Mouse (Mus musculus) embryonic facial prominence, embryonic 10.5 days (tissue): ENCODE data around the gene Adamts18. TPM values are rescaled to one million over a fixed set of nuclear protein-coding genes. Genes with fewer than 3 reads are reported as not detected.

ENCODE experiments used
- DNase-seq: peaks from one replicate; pipeline ENCODE4 v3.0.0-alpha.2; 2017; ENCODE audit warnings: low spot score
- H3K27ac ChIP-seq: fragments of 300-500 bp; sonication (generic); replicated peaks from 2 replicates; pipeline ENCODE4 v1.5.1; 2016; ENCODE audit warnings: mild to moderate bottlenecking
- H3K27me3 ChIP-seq: fragments of 300-500 bp; sonication (generic); replicated peaks from 2 replicates; pipeline ENCODE4 v1.6.1; 2016; ENCODE audit warnings: low read depth, mild to moderate bottlenecking; ENCODE audit not compliant: poor library complexity, severe bottlenecking
- H3K36me3 ChIP-seq: fragments of 300-500 bp; sonication (generic); replicated peaks from 2 replicates; pipeline ENCODE4 v1.6.1; 2016; ENCODE audit warnings: mild to moderate bottlenecking, moderate library complexity
- H3K4me1 ChIP-seq: fragments of 300-500 bp; sonication (generic); 2 replicates; pipeline ENCODE4 v1.6.1; 2016
- H3K4me3 ChIP-seq: fragments of 300-500 bp; sonication (generic); 2 replicates; pipeline ENCODE4 v1.5.1; 2016; ENCODE audit warnings: mild to moderate bottlenecking, moderate library complexity
- H3K9me3 ChIP-seq: fragments of 300-500 bp; sonication (generic); 2 replicates; pipeline ENCODE4 v1.6.1; 2016; ENCODE audit warnings: mild to moderate bottlenecking
- WGBS: fragments of 180-500 bp; shearing (Covaris S2); methylation state at CpG from one replicate; pipeline ENCODE4 v1.1.7; 2016; 5-methylcytosine and 5-hydroxymethylcytosine counted together
- polyA plus RNA-seq: library from polyadenylated mRNA; unstranded; fragments of >200 nt; fragmentation: Nextera tagmentation; extraction: Ambion mirVana; gene quantifications from 2 replicates; pipeline ENCODE4 v1.2.1, GENCODE M21; 2016

Gene Adamts18
- polyA plus RNA-seq, 1 experiment from 2014 or later: 4.6 TPM

DNA sequence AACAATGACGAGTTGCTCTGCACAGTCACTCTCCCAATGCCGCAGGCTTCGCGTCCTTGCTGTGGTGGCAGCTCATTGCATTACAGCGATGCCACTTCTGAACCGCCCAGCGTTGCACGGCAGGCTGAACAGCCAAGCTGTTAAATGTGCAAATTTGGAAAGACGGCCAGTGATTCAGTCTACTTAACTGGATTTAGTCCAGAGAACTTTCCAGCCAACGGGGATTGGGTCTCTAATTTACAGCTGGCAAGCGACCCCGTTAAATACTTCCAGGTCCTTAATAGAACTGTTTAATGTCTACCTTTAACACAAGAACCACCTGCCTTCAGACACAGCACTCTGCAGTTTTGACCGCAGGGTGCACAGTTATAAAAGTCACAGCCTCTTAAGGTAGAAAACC is 127.1 kb downstream of the Adamts18 start:
- Histone ChIP-seq H3K4me3 (no peak overlapping the region), H3K27me3 (no peaks in the 10 kb centered on the region), H3K9me3 (no peaks in the 10 kb centered on the region), H3K36me3 (no peaks in the 10 kb centered on the region), H3K27ac (no peak overlapping the region), H3K4me1 (peaks cover 19% of the 10 kb centered on the region)
- no peak for DNase-seq
- 90% methylated on average over 13 of the region's 13 CpGs for WGBS

DNA sequence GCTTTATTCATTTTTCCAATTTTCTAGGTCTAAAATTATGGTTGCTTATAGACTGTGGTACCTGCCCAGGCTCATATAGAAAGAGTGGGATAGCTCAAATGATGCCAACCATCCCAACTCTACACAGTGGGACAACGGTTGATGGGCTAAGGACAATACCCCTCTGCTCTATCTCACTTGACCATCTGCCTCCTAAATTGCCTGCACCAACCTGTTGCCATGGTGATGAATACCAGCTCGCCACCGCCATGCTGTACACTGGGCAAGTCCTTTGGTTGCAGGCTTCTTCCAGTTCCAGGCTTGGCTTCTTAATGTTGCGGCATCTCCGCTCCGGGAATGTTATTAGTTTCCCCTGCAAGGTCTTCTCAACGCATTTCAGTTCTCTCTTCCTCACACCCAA is 143.6 kb downstream of the Adamts18 start:
- Histone ChIP-seq H3K36me3 (no peaks in the 10 kb centered on the region), H3K9me3 (no peaks in the 10 kb centered on the region), H3K27me3 (no peaks in the 10 kb centered on the region), H3K4me3 (no peak overlapping the region), H3K27ac (no peak overlapping the region), H3K4me1 (peaks cover 6% of the 10 kb centered on the region; the same call in 1 of the 2 replicates)
- WGBS: 77% methylated on average over 7 of the region's 7 CpGs
- DNase-seq: no peak

DNA sequence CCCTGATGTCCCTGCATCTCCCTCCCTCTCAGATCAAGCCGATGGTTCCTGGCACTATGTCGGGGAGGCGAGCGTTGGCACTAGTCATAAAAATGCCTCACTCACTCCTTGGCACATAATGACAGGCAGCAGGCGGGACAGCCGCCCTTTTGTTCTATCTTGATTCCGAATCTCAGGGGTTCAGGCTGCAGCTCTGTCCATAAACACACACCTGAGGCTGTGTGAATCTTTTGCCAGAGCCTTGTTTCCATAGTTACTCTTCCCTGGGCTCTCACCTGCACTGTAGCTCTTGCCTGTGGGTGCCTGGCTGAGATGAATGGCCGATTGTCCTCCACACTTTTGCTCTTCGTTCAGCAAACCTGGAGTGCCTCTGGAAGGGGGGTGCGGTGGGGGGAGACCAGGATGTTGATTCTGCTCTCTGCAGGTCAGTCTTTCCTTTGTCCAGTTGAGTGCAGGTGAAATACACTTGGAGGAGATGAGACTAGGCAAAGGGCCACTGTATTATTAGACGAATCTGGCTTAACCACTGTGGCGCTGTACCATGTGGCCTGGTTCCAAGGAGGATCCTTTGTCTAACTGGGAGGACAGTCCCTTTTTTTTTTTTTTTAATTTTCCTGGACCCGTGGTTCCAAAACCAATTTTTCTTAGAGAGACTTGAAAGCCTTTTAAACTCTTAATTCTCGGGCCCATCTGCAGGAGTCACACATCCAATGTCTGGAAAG is 156.8 kb downstream of the Adamts18 start:
- no peaks in the 10 kb centered on the region for H3K36me3 ChIP-seq
- H3K27me3 ChIP-seq: no peaks in the 10 kb centered on the region
- H3K27ac ChIP-seq: no peak overlapping the region
- H3K4me3 ChIP-seq: no peak overlapping the region
- H3K4me1 ChIP-seq: 0 out of 2 replicates have a peak, but pooled peaks cover 4% of the 10 kb centered on the region
- DNase-seq: no peak
- no peaks in the 10 kb centered on the region for H3K9me3 ChIP-seq
- 77% methylated on average over 14 of the region's 14 CpGs for WGBS

DNA sequence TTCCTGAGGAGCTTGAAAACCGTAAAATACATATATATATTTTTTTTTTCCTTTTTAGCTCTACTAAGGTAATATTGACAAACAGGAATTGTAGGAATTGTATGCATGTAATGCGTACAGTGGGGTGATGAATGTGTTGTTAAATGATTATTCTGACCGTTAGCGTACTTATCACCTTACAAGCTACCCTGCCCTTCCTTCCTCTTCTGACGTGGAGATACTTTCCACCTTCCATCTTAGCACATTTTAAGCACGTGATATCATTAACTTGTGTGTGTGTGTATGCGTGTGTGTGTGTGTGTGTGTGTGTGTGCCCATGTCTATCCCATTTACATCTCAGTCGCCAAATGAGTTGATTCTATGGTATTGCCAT is 160.0 kb downstream of the Adamts18 start:
- H3K36me3 ChIP-seq: no peaks in the 10 kb centered on the region
- no peaks in the 10 kb centered on the region for H3K27me3 ChIP-seq
- no peak overlapping the region for H3K27ac ChIP-seq
- no peaks in the 10 kb centered on the region for H3K9me3 ChIP-seq
- 0 out of 2 replicates have a peak, but pooled peaks cover 4% of the 10 kb centered on the region for H3K4me1 ChIP-seq
- no peak for DNase-seq
- no peak overlapping the region for H3K4me3 ChIP-seq
- 91% methylated on average over 8 of the region's 8 CpGs for WGBS

DNA sequence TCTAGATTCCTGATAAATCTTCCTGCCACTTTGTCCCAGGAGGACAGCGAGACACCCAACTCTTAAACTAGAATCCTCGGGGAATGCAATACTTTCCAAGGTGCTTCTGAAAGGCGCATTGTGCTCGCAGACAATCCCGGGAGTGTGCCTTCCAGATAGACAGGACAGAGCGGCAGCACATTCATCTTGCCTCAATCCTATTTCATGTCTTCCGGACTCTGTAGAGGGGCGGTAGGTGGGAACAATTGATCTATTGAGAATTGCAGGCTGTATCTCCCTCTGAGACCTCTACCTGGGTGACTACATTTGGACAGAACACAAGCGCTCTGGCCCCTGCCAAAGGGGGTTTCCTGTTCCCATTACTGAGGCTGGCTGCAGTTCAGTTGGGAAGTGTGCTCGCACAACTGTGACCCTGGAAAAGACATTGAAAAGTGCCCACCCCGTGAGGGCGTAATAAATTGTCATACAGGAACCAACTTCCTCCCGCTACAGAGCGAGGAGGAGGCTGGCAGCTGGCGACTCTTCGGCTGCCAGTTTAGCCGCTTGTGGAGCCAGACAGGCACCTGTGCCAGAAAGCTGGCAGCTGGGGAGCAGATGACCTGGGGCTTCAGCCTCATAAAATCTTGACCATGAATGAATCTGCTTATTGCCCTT is 160.5 kb downstream of the Adamts18 start:
- H3K27ac ChIP-seq: no peak overlapping the region
- 63% methylated on average over 17 of the region's 17 CpGs for WGBS
- no peak for DNase-seq
- H3K4me1 ChIP-seq: 0 out of 2 replicates have a peak, but pooled peaks cover 4% of the 10 kb centered on the region
- no peak overlapping the region for H3K4me3 ChIP-seq
- H3K27me3 ChIP-seq: no peaks in the 10 kb centered on the region
- no peaks in the 10 kb centered on the region for H3K9me3 ChIP-seq
- H3K36me3 ChIP-seq: no peaks in the 10 kb centered on the region

DNA sequence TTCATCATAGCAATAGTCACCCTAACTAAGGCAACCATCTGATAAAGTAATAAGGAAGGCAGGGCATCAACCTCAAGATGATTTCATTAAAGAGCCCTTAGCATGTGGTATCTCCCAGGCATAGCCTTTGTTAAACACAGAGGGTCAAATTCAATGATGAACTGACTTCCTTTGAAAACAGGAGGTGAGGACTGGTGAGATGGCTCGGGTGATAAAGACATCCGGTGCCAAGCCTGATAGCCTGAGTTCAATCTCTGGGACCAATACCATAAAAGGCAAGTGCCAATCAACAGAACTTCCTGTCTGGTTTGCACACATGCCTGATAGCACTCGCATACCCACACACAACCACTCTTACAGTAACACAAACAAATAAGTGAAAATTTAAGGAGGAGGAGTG is 169.2 kb downstream of the Adamts18 start:
- Histone ChIP-seq H3K27ac (no peak overlapping the region), H3K27me3 (no peaks in the 10 kb centered on the region), H3K36me3 (no peaks in the 10 kb centered on the region), H3K4me3 (no peak overlapping the region), H3K9me3 (no peaks in the 10 kb centered on the region), H3K4me1 (no peaks in the 10 kb centered on the region)
- 75% methylated on average over 3 of the region's 3 CpGs for WGBS
- no peak for DNase-seq

DNA sequence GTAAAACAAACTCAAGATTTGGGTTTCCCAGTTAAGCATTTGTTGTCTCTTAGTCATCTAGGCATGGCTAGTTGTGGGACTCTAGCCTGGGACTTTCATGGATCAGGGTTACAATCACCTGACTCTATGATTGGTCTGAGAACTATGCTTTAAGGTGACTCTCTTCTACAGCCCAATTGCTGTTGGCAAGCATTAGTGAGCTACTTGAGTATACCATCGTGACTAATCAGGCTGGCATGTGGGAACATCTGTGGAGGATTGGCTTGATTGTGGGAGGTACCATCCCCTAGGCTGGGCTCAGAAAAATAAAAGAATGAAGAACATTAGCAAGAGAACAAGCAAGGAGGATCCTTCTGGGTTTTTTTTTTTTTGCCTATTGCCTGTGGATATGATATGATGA is 171.7 kb downstream of the Adamts18 start:
- H3K36me3 ChIP-seq: no peaks in the 10 kb centered on the region
- H3K27me3 ChIP-seq: no peaks in the 10 kb centered on the region
- peaks cover 13% of the 10 kb centered on the region; the same call in 1 of the 2 replicates for H3K4me1 ChIP-seq
- no peaks in the 10 kb centered on the region for H3K9me3 ChIP-seq
- no peak for DNase-seq
- WGBS: 90% methylated on average over 1 of the region's 1 CpGs
- no peak overlapping the region for H3K27ac ChIP-seq
- H3K4me3 ChIP-seq: no peak overlapping the region

DNA sequence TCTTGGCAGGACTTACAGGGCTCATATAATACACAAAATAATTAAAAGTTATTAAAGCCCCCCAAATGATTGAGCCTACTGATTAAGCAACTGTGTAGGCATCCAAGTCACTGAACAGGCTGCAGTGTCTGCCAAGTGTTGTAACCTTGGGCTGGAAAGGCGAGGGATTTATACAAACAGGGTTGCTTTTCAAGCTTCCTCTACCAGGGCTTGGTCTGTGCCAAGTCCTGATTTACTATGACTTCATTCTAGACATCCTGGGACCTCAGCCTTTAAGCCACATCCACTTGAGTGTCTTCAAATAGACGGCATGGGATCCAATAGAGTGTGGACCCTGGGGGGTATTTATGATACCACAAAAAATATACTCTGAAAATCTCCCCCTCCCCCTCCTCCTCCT is 173.3 kb downstream of the Adamts18 start:
- no peak for DNase-seq
- Histone ChIP-seq H3K9me3 (no peaks in the 10 kb centered on the region), H3K4me1 (peaks cover 13% of the 10 kb centered on the region; the same call in 1 of the 2 replicates), H3K36me3 (no peaks in the 10 kb centered on the region), H3K4me3 (no peak overlapping the region), H3K27ac (no peak overlapping the region), H3K27me3 (no peaks in the 10 kb centered on the region)
- WGBS: 85% methylated on average over 2 of the region's 2 CpGs

DNA sequence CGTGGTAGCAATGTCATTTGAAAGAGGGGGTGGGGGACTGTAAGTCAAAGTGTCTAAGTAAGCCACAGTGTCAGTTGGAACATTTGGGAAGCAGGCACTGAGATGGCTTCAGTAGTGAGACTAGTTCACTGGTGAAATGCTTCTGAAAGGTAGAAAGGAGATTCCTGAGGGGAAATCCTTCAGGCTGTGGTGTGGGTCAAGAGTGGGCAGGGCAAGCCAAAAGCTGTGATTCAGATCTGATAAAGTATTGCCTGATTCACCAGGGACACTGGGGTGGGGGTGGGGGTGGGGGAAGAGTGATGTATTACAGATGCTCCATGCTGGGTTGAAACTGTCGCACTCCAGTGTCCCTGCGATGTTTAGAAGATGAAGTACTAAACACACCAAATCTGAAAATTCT is 173.9 kb downstream of the Adamts18 start:
- 87% methylated on average over 3 of the region's 3 CpGs for WGBS
- Histone ChIP-seq H3K4me3 (no peak overlapping the region), H3K27ac (no peak overlapping the region), H3K27me3 (no peaks in the 10 kb centered on the region), H3K4me1 (peaks cover 15% of the 10 kb centered on the region; the same call in 1 of the 2 replicates), H3K36me3 (no peaks in the 10 kb centered on the region), H3K9me3 (no peaks in the 10 kb centered on the region)
- DNase-seq: no peak

DNA sequence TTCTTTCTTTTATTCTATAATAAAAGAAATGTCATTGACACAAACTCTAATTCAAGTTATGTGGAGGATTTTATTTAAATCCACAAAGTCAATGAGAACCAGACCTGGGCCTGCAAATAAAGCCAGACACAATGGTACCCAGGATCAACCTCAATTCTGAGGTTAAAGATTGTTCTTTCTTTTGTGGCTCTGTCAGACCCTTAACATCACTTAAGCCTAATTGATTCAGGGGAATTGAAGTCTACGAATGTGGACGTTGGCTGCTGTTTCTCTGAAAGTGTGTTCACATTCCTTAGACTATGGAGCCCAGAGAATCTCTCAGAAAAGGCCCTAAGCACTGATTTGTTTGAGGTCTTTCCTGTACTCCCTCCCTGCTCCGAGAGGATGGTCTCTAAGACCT is 175.2 kb downstream of the Adamts18 start:
- DNase-seq: no peak
- H3K9me3 ChIP-seq: no peaks in the 10 kb centered on the region
- H3K27ac ChIP-seq: no peak overlapping the region
- WGBS: 54% methylated on average over 3 of the region's 3 CpGs
- no peaks in the 10 kb centered on the region for H3K27me3 ChIP-seq
- H3K36me3 ChIP-seq: no peaks in the 10 kb centered on the region
- H3K4me3 ChIP-seq: no peak overlapping the region
- peaks cover 16% of the 10 kb centered on the region; the same call in 1 of the 2 replicates for H3K4me1 ChIP-seq

DNA sequence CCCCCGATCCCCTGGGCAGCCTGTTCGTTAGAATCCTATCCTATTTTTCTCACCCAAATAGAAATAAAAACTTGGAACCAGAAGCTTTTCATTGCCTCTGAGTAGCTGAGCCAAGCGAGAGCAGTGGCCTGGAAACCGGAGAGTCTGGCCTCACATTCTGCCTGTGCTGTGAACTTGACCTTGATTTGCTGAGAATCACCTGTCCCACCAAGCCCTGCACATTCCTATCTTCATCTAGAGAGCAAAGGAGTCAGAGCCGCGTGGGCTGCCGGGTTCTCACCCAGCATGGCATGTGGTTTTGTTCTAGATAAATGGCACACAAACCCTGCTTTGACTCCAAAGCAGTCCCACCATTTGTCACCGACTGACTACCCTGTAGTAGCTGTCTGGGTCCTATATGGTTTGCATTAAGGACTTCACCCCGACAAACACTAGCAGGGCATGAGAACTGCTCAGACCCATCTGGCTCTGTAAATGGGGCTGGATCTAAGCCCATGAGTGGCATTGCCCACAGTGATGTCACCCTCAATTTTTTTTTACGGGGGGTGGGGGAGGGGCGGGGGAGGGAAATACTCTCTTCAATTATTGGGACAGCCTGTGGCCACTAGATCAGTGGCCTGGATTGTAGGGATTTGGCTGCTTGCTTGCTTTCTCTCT is 175.8 kb downstream of the Adamts18 start:
- Histone ChIP-seq H3K4me1 (peaks cover 16% of the 10 kb centered on the region; the same call in 1 of the 2 replicates), H3K36me3 (no peaks in the 10 kb centered on the region), H3K9me3 (no peaks in the 10 kb centered on the region), H3K27ac (no peak overlapping the region), H3K4me3 (no peak overlapping the region), H3K27me3 (no peaks in the 10 kb centered on the region)
- peak; percentile 28 for DNase-seq
- WGBS: 79% methylated on average over 11 of the region's 11 CpGs

DNA sequence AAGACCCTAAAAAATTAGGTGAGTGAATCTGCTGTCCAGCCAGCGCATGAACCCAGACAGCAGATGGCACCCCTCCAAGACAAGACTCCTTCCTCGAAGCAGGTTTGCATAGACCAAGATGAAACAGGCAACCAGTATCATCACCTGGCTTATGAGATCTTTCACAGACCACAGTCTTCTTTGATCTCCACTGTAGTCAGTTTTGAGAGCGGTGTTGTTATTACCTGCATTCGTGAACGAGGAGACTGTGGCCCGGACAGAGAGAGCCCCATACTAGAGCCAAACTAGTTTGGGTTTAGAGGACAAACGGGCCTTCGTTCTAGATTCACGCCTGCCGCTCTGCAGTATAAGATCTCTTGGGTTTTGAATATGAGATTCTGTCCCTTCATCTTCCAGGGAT is 178.6 kb downstream of the Adamts18 start:
- no peaks in the 10 kb centered on the region for H3K36me3 ChIP-seq
- H3K9me3 ChIP-seq: no peaks in the 10 kb centered on the region
- H3K4me3 ChIP-seq: no peak overlapping the region
- no peak overlapping the region for H3K27ac ChIP-seq
- H3K27me3 ChIP-seq: no peaks in the 10 kb centered on the region
- WGBS: 89% methylated on average over 10 of the region's 10 CpGs
- no peak for DNase-seq
- H3K4me1 ChIP-seq: peaks cover 34% of the 10 kb centered on the region
